Mouse (Mus musculus): ENCODE data around the gene Vmn1r73. TPM values are rescaled to one million over a fixed set of nuclear protein-coding genes. Genes with fewer than 3 reads are reported as not detected.

Vmn1r73 gene
- total RNA-seq (2023) = not detected in 4 replicates

GRCm38 (mm10) chr7:11729966-11730365, at the start of gene Vmn1r73:
Vmn1r73 (plus strand) TSS chr7:11730266.

Other genes with a start within 250 kb of the Vmn1r73 start
- not detected in 4 replicates for gene Zscan4-ps2, start 216.0 kb upstream of the Vmn1r73 start, total RNA-seq (2023)
- not detected in 4 replicates for gene Zscan4-ps3, start 121.0 kb upstream of the Vmn1r73 start, total RNA-seq (2023)
- gene Vmn1r72, start 50.1 kb upstream of the Vmn1r73 start, total RNA-seq (2023) = not detected in 4 replicates
- gene Vmn1r74, start 103.7 kb downstream of the Vmn1r73 start, total RNA-seq (2023) = not detected in 4 replicates
- not detected in 4 replicates for gene Vmn1r75, start 144.4 kb downstream of the Vmn1r73 start, total RNA-seq (2023)
- gene Vmn1r76, start 207.9 kb downstream of the Vmn1r73 start, total RNA-seq (2023) = not detected in 4 replicates

Measured in B cell, adult 62 days (primary cell).